Mouse (Mus musculus) kidney, adult 2 months (tissue): ENCODE data around the gene Eed.

Experiments
- CTCF ChIP-seq: fragments of 200-500 bp; conservative IDR thresholded peaks from 2 replicates; pipeline ENCODE4 v1.5.1; 2011; ENCODE audit warnings: low read depth, mild to moderate bottlenecking, control low read depth, low read length, moderate library complexity, mixed read lengths; ENCODE audit not compliant: insufficient read depth, insufficient read length
- POLR2A ChIP-seq: fragments of 200-500 bp; IDR thresholded peaks from one replicate; pipeline ENCODE4 v1.6.1; 2011; ENCODE audit warnings: low read depth, low read length, control low read depth

- no peak for TF ChIP-seq CTCF
- TF ChIP-seq POLR2A = no peak
Measured at GRCm38 (mm10) chr7:89916711-89917110, 64.1 kb downstream of the Eed start.
